Mouse (Mus musculus) adrenal gland, postnatal 25 days (tissue): ENCODE measurements around the gene Prkca. TPM values are rescaled to one million over a fixed set of nuclear protein-coding genes. Genes with fewer than 3 reads are reported as not detected.

Experiments
- DNase-seq: peaks from one replicate; pipeline ENCODE4 v3.0.0; 2021; ENCODE audit warnings: mixed read lengths
- total RNA-seq: library from RNA; stranded (reverse); gene quantifications from 2 replicates; pipeline ENCODE4 v1.2.3, GENCODE M21; 2021

The Prkca gene
- total RNA-seq, 1 experiment from 2014 or later, result 7.8 TPM

DNA sequence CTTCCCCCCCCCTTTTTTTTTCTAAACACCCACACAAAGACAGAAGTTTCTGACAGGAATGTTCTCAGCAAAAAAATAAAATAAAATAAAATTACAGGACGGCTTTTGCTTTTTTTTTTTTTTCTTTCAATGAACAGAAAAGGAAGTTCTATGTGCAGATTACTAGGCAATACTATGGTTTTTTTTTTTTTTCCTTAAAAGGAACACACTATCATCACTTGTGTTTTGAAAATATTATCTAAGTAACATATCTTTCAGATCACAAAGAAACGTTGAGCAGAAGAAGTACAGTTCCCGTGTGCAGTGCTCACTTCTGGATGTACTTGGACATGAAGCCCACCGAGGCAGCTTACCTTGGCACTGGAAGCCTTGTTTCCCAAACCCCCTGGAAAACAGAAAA is 3.4 kb downstream of the Prkca start:
- no peak for DNase-seq

DNA sequence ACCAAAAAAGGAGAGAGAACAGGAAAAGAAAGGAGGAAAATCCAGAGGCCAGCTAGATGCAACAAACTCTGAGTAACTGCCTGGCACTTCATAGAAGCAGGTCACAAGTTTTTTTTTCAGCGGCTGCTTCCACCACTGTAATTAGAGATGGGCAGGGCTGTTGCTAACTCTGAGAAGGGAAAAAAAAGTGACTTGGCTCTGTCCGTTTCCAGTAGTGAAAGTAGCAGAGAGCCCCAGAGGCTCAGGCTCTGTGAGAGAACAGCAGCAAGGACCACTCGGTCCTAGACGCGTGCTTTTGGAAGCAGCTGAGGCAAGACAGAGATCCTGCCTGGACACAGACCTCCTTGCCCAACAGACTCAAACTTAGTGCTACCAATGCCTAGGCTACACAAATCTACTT is 7.3 kb downstream of the Prkca start:
- DNase-seq, result no peak

- no peak for DNase-seq
These were observed 8.2 kb downstream of the Prkca start for GRCm38 (mm10) chr11:108335536-108335935.

DNA sequence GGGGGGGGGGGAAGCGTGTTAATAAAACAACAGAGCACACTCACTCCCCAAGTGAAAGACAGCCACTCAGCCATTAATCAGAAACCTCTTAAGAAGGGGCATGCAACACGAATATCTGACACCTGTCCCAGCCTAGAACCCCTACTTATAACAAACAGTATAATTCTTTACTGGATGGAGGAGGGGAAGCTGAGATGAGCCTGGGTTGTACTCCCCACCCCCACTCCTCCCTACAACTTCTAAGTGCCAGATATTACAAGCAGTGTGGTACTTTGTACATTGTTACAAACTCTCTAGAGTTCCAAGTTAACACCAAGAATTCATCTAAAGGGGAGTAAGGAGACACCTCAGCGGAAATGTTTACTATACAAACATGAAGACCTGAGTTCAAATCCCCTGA is 9.1 kb downstream of the Prkca start:
- no peak for DNase-seq

- DNase-seq, result no peak
These were observed 9.9 kb downstream of the Prkca start for GRCm38 (mm10) chr11:108333583-108334379.

DNA sequence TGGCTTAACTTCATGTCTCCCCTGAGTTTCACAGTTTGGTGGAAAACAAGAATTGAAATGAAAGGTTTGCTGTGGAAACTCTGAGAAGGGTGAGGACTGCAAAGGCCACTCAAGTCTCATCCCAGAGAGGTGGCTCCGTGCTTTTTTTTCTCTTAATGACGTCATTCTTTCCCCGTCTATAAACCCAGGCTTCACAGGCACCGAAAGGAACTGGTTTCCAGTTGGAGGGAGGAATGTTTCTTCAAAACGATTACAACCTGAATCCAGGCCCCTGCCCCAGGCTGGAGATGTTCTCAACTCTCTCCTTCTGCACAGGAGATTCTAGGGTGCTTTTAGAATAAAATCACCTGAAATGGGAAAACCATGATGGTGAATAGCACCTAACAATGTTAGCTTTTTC is 10.7 kb downstream of the Prkca start:
- no peak for DNase-seq

DNA sequence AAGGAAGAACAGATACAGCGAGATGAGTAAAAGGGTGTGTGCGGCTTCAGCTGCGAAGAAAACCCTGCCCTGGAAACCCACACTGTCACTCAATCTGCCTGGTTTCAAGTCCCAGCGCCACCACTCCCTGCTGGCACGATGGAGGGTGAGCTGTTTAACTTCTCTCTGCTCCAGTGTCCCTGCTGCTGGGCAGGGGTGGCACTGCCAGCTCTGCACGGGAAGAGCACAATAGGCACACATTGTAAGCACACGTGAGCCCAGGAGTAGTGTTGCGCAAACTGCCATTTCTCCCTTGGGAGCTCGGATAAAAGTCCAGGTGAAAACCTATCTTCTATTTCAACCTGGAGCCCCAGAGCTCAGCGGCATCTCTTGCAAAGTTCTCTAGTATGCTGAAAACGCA is 12.9 kb downstream of the Prkca start:
- DNase-seq, result no peak

GRCm38 (mm10) chr11:108325943-108326342 is 17.8 kb downstream of the Prkca start:
- DNase-seq, result no peak

DNA sequence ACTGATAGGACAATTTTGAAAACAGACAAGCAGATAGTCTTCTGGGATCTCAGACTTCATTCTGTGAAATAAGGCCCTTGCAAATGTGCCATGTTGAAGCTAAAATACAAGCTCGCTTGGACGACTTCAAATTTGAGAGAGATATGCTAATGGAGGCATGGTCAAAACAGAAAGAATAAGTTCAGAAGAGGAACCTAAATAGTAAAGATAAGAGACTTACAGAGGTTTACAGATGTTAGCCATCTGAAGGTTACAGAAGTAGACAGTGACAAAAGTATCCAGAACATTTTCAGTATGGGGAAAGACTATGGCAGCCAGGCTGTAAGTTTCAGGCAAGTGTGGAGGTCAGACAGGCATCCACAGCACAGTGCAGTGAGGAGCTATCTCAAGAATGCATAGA is 21.6 kb downstream of the Prkca start:
- DNase-seq, result no peak

DNA sequence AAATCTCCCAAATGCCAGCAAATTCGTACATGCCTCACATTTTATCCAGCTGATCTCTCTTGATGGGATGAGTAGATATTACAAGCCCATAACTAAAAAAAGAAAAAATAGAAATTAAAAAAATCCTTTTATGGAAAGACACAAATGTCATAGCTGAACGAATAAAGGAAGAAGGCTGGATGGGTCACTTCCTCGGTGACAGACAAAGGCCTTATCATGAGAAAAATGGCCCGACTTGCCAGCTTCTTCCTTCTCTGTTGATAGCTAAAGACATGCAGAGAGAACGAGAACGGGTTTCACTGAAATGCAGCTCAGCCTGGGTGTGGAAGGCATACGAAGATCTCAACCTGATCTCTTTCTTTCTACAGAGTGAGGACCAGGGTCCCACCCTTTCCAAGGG is 23.2 kb downstream of the Prkca start:
- no peak for DNase-seq

GRCm38 (mm10) chr11:108319162-108319561 is 24.6 kb downstream of the Prkca start:
- no peak for DNase-seq

DNA sequence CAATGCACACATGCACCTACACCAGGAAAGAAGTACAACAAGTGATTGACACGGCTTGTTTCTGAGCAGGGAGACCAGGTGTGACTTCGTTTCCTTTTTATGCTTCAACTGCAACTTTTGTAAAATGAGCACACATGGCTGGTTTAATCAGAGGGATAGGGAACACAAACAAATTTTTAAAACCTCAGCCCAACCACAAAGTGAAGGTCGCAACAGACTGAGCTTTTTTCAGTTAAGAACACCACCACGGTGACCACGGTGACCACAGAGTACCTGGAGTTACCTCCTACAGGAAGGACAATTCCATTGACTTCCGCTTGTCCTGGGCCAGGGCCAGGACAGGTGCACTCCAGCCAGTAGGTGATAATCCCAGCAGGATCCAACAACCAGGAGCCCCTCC is 25.9 kb downstream of the Prkca start:
- DNase-seq, result no peak

DNA sequence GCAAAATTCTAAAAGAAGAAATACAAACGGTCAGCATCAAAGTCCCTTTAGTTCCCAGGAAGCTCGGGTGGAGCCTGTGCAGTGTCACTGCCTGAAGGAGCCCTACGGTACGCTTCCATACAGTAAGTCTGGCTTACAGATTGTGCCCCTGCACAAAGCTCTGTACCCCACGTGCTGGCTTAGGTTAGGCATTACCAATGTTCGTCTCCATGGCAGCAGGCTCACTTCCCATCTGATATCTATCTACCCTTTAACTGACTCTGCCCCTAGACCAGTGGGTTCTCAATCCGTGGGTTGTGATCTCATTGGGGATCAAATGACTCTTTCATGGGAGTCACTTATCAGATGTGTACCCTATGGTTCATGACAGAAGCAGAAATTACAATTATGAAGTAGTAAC is 28.0 kb downstream of the Prkca start:
- no peak for DNase-seq

GRCm38 (mm10) chr11:108312516-108312915 is 31.2 kb downstream of the Prkca start:
- DNase-seq, result no peak

GRCm38 (mm10) chr11:108311912-108312311 is 31.8 kb downstream of the Prkca start:
- DNase-seq, result no peak

DNA sequence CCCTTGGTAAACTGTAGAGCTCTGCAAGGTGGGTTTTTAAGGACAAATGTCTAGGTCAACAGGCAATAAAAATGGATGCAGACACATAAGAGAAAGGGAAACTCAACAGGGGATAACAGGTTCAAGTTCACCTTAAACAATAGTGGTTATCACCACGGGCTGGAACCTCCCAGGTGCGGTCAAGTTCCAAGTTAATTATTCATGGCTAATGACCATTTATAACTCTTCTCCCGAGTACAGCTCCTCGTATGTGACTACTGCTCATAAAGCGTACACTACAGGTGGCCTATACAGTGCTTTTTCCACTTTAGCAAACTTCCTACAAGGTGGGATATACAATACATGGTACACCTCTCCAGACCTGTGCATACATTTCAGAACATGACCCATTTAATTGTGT is 33.9 kb downstream of the Prkca start:
- DNase-seq, result no peak

- no peak for DNase-seq
These were observed 35.5 kb downstream of the Prkca start for GRCm38 (mm10) chr11:108308253-108308652.

GRCm38 (mm10) chr11:108307258-108307657 is 36.5 kb downstream of the Prkca start:
- DNase-seq, result no peak

DNA sequence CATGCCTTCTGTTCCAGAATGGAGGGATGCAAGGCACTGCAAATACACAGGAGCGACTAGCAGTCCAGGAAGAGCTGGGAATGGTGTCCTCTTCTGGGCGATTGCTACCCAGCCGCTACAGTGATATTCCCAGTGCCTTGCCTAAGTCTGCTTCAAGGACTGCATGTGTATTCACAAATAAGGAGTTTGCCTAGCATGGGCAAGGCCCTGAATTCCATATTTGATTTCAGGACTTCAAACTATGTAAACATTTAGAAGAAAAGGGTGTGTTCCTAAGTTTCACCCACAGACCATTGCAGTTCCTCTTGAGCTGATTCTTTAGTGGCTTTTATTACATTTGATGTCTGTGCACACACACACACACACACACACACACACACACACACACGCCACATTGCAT is 39.9 kb downstream of the Prkca start:
- DNase-seq, result no peak

DNA sequence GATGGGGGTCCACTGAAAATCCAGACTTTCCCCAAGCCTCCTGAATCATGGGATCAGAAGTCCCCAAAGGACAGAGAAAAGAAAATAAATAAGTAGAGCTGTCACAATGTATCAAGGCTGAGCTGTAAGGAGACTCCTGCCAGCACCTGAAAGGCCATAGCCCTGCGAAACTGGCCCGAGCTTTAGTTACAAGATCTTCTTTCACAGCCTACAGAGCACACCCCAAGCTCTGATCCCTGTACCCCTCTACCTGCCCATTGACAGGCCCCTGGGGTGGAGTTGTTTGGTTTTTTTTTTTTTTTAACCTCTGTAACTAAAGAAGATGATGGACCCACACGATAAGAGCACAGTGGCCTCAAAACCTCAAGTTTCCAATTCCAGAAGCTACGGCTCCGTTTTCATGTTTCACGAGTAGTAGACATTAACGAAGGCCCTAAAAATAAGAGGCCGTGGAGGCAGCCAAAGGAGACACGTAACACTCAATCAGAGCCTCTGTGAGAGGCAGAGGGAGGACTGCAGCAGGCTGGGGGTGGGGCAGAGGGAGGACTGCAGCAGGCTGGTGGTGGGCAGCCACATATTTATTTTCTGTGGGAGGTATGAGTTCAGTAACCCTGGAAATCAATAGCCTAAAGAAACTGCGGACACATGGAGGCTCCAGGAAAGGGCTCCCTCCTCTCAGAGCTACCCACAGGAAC is 41.8 kb downstream of the Prkca start:
- no peak for DNase-seq

DNA sequence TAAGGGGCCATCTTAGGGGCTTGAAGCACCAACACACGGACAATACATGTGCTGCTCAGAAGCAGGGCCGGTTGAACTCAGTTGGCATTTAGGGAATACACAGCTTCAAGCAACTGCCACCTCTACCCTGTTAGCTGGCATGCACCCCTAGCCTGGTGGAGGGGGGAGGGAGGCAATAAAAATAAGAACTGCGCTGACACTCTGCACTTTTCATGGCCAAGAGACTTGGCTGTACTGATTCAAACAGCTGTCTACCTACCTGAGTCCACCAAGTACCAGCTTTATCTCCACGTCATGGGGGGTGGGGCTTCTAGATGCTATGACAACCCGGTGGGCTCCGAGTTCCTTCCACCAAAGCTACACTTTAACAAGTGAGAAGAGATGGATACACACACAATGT is 42.7 kb downstream of the Prkca start:
- no peak for DNase-seq

DNA sequence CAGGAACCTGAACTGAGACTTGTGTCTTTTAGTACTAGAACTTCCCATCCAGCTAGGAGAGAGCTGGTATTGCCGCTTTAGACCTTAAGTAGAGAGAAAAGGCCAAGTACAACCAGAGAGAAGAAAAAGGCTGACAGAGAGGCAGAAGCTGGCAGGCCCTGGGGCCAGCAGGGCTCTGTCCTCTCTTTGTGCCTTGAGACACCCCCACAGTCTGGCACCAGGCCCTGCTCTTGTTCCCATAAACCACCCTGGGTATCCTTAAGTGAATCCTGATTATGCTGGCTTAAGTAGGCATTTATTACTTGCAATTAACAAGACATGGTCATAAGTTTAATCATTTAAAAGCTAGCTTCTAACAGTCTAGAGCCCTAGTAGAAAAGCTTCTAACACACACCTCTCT is 43.3 kb downstream of the Prkca start:
- DNase-seq, result no peak

GRCm38 (mm10) chr11:108299913-108300312 is 43.8 kb downstream of the Prkca start:
- DNase-seq, result no peak

DNA sequence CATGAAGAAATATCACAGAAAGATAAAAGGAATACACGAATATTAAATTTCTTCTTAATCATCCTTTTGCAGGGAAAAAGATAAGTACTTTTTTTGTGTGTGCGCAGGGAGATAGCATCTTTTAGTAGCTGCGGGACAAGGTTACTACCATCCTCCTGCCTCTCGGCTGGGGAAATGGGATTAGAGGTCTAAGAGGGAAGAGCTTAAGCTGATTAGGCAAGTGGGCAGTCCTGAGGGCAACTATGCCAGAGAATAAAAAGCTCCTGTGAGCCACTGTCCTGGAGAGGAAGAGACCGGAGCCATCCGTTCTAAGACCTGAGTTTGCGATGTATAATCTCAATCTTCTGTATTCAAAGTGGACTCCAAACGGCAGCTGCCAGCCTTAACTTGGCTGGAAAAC is 45.8 kb downstream of the Prkca start:
- no peak for DNase-seq
